Mouse (Mus musculus): ENCODE results near the gene Sox6.

DNA sequence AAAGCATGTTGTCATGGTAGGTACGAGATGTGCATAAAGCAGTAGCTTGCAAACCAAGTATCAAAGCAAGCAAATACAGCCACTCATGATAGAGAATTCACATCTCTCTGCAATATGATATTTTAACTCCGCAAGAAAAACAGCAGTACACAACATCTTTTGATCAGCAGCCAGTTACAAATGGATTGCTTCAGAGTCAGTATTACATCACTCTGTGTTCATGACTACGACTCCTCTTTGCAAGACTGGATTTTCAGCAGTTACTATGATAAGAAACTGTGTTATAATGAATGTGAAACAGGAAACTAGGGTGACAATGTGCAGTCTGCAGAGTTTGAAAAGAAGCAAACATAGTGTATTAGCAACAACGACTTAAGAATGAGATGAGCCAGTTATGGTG, 71.4 kb downstream of the Sox6 start:
- TF ChIP-seq CTCF (conservative IDR thresholded peaks at IDR 0.05; ENCODE audit: low read length) (no peak), NANOG (IDR thresholded peaks at IDR 0.05; ENCODE audit: borderline replicate concordance, low read length) (no peak)
